Mouse (Mus musculus) kidney, postnatal 14 days (tissue): Measurements from ENCODE around the gene Map3k1.

Experiments
- DNase-seq: peaks from one replicate; pipeline ENCODE4 v3.0.0; 2022; ENCODE audit warnings: mixed read lengths

The Map3k1 gene

GRCm38 (mm10) chr13:111808637-111809465 is at the start of gene Map3k1:
Map3k1 (minus strand) TSS chr13:111808993.
- DNase-seq, result peak; percentile 83

GRCm38 (mm10) chr13:111856786-111857455 is 48.1 kb upstream of the Map3k1 start:
- peak; percentile 53 for DNase-seq

DNA sequence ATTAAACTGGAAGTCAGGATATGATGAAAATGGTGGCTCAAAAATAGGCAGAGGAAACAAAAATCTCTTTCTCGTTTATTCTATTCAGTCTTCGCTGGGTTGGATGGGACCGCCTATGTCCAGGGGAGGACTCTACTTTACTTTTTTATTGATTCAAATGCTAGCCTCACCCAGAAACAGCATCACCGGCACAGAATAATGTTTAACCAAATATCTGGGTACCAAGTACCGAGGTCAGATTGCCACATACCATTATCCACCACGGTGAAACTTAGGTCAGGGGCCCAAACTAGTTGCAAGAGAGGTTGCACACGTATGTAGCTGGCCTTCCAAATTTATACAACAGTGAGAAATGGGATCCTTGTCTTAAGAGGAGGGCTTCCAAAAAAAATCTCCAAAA is 47.4 kb upstream of the Map3k1 start:
- peak; percentile 12 for DNase-seq

GRCm38 (mm10) chr13:111852451-111853224 is 43.8 kb upstream of the Map3k1 start:
- DNase-seq, result no peak

- DNase-seq, result no peak
Observed at GRCm38 (mm10) chr13:111850046-111850837, 41.4 kb upstream of the Map3k1 start.

GRCm38 (mm10) chr13:111845471-111845870 is 36.7 kb upstream of the Map3k1 start:
- DNase-seq, result peak; percentile 71

DNA sequence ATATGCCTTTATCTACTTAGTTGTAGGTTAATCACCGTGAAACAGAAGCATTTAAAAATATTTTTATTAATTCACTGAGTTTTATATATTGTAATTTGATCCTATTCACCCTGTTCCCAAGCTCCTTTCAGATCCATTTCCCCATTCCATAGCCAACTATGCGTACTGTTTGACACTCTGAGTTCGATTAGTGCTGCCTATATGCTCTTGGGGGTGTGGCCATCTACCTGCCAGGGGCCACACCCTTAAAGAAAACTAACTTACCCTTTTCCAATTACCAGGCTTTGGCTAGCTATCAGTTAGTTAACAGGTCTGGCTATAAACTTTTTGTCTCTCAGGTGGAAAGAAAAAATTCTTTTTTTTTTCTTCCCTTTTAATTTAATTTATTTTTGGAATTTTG is 35.5 kb upstream of the Map3k1 start:
- DNase-seq, result no peak

DNA sequence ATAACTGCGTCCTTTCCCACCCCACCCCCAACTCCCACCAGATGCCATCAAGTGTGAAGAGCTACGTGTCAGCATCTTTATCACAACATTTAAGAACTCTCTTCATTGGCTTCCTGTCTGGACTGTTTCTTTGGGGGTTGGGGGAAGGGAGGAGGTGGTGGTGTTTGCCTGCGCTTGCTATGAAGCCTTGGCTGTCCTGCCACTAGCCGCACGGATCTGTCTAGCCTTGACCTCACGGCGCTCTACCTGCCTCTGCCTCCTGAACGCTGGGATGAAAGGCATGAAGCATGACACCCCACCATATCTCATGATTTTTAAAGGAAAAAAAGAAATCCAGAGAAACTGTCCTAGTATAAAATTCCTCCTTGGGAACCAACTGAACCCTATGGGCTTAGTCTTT is 27.0 kb upstream of the Map3k1 start:
- no peak for DNase-seq

GRCm38 (mm10) chr13:111834613-111835012 is 25.8 kb upstream of the Map3k1 start:
- DNase-seq, result no peak

DNA sequence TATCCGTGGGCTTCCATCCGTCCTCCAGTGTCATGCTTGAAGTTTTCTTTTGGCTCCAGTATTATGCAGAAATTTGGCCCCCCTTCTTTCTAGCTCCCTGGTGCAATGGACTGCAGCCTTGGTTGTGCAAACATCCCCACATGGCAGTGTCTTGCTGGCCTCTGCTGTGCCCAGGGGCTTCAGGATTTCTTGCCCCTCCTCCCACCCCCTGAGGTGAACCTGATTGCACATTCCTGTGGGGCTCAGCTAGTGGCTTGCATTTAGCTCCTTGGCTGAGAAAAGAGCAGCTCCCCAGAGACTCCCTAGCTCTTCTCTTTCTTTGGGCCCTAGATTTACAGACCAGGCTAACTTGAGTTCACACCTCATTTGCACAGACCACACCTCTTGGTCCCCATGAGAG is 20.7 kb upstream of the Map3k1 start:
- DNase-seq, result no peak

- DNase-seq, result no peak
Observed at GRCm38 (mm10) chr13:111827481-111827880, 18.7 kb upstream of the Map3k1 start.

GRCm38 (mm10) chr13:111824178-111824577 is 15.4 kb upstream of the Map3k1 start:
- DNase-seq, result no peak

GRCm38 (mm10) chr13:111821727-111822375 is 13.1 kb upstream of the Map3k1 start:
- no peak for DNase-seq

DNA sequence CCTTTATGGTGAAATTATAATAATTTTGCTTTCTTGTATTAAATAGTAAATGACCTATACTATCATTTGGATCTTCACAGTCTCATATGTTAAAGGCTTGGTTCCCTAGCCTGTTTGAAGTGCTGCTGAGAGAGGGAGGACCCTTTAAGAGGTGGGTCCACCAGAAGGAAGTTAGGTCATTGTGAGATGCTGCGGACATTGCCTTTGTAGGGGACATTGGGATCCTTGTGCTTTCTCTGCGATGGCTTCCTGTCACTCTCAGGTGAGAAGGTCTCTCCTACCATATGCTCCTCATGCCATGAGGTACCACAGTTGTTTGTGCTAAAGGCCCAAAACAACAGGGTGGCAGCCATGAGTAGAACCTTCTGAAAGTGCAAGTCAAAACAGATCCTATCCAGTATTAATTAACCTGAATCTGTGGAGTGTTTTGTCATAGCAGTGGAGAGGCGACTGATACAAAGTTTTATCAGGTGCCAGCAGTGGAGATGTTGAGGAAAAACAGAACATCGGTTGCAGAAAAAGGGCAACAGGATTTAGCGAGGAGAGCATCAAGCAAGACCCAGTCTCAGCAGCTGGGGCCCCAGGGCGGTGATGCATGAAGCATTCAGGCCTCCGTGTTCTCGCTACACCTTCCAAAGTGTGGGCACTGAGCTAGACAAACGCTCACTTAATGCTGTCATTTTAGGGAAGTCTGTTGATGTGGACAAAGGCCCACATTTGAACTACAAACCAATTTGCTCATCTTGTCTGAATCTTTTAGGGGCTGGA is 11.0 kb upstream of the Map3k1 start:
- DNase-seq, result no peak

GRCm38 (mm10) chr13:111819106-111819505 is 10.3 kb upstream of the Map3k1 start:
- DNase-seq, result no peak

- no peak for DNase-seq
Observed at GRCm38 (mm10) chr13:111818216-111818903, 9.6 kb upstream of the Map3k1 start.

DNA sequence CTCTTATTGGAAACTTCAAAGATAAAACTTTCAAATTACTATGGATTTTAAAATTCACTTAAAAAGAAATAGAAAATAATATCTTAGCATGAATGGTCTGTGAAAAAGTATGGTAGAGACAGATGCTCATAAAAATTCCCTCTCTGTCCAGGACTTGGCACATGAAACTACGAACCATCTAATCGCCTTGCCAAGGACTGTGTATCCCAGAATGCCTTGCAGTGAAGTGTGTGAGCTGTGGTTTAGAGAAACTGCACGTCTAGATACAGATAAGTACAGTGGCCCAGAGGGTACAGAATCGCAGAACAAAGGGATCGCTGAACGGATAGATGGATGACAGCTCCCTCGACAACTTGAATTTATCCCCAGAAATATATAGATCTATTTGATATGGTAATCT is 9.0 kb upstream of the Map3k1 start:
- DNase-seq, result no peak

- no peak for DNase-seq
Observed at GRCm38 (mm10) chr13:111816431-111816830, 7.6 kb upstream of the Map3k1 start.

- DNase-seq, result no peak
Observed at GRCm38 (mm10) chr13:111815486-111815885, 6.7 kb upstream of the Map3k1 start.

GRCm38 (mm10) chr13:111815017-111815416 is 6.2 kb upstream of the Map3k1 start:
- no peak for DNase-seq

DNA sequence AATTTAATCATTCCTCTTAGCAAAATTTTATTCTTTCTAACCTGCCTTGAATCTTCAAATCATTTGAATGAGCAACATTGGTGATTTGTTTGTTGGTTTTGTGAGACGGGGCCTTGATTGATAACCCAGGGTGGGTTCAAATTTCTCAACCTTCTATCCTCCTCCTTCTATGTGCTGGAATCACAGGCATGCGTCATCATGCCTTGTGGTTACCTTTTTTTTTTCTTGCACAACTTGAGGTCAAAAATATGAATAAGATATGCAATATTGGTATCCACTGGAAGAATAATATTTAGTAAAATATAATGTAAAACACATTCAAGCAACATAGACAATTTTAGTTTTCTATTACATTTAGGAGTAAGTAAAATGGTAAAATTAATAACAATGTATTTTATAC is 3.9 kb upstream of the Map3k1 start:
- DNase-seq, result no peak
